Mouse (Mus musculus) cerebellum, postnatal 14 days (tissue): ENCODE data around the gene Zfp367.

ENCODE experiments used
- DNase-seq, 2 experiments: peaks; one replicate each; pipeline ENCODE4 v3.0.0; 2021; ENCODE audit warnings: mixed read lengths in 2 of 2

Gene Zfp367

DNA sequence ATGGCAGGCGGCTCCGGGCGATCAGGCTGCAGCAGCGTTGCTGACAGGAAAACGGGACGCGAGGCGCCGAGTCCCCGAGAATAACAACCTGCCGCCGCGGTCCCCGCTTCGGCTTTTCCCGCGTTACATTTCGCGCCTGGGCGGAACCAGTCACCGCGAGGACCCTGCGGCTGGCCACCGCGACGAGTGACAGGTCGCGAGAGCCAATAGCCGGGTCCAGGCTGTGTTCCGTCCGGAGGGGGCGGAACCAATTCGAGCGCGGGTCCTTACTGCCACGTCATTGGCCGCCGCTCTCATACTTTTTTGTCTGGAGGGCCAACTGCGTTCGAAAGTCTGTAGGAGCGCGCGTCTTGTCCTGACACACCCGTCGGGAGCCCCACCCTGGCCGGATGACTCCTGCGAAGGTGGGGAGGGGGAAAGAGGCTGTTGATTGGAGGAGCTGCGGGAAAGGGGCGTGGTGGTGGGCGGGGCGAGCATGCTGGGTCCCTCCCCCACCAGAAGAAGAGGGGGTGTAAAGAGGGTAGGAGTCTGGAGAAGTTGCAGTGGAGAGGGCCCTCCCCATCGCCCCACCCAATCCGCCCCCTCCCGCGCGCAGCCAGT lies at the start of gene Zfp367:
TSS of gene Zfp367 (minus strand) at position 120 of the 600 bp plus-strand sequence.
- DNase-seq: peak; percentile 96

DNA sequence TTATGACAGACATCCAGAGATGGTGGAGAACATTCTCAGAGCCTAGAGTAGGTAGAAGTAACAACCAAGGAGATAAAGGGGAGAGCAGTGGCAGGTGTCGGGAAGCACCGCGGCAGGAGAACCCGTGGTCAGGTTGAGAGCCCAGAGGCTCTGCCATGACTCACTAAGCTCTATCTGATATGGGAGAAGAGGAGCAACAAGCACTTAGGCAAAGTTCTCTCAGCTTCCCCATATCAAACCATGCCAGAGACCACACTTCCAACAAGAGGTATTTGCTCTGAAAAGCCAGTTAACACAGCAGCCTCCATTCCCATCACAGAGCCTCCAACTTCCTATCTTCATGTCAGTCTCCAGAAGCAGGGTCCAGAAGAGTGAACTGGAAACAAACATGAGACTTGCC lies 47.9 kb upstream of the Zfp367 start:
- no peak for DNase-seq

DNA sequence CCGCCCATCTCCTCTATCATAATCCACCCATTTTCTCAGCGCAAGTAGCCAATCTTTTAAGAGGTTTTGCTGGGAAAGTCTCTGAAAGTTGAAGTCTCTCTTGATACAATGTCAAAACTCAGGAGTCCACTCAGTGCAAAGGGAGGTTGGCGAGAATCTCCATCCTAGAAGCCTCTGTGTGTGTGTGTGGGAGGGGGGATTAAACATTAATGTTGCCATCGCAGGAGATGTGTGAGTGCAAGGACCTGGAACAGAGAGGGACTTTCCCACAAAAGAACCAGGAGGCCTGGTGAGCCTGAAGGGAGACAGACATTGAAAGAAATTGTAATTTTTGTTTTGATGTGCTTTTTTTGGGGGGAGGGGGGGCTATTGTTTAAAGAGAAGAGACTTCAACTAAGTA lies 45.3 kb upstream of the Zfp367 start:
- no peak for DNase-seq

DNA sequence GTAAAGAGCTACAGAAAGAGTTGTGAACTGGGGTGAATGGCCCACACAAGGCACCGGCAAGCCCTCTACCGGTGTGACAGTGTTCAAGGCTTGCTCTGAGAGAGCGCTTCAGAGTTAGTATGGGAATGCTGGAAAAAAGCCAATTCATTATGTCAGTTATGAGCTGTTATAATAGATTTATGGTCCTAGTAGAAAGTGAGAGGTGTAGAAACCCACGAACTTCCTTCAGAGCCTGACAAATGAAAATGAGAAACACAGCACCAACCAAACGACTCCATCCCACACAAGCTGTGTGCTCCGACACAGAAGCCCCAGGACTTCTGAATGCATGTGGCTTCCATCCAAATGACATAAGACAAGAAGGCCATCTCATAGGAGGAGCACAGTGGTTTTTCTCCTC lies 44.9 kb upstream of the Zfp367 start:
- no peak for DNase-seq

DNA sequence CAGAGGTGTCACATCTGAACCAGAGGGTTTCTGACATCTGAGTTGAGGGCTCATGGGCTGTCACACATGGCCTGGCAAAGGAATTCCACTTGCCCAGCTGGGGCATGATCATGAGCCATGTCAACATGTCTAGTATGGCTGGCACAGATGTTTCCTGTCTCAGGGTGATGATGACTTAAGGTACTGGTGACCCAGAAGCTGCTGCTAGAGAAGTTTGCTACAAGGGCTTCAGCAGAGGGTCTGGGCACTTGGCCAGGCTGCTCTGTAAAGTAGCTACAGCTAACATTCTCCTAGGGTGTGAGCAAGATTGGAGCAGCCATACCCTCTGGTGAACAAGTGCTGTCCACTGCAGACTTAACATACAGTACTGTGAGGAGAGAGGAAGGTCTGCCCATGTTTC lies 34.1 kb upstream of the Zfp367 start:
- no peak for DNase-seq

DNA sequence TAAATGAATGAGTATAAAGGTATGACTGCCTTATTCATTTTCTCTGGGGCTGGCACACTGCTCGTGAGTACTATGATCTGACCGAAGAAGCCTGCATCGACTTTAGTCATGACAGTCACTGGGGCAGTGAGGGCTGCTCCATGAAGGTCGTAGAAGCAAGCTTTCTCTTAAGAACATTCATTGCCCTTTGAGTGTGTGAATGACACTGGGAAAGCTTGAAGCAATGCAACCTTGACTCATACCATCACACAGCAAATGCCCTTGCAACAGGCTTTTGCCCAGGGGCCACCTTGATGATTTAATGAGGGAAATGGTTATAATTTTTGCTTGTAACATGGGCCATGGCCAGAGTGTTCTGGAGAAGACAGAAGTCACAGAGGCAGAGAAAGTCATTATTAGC lies 33.5 kb upstream of the Zfp367 start:
- no peak for DNase-seq

DNA sequence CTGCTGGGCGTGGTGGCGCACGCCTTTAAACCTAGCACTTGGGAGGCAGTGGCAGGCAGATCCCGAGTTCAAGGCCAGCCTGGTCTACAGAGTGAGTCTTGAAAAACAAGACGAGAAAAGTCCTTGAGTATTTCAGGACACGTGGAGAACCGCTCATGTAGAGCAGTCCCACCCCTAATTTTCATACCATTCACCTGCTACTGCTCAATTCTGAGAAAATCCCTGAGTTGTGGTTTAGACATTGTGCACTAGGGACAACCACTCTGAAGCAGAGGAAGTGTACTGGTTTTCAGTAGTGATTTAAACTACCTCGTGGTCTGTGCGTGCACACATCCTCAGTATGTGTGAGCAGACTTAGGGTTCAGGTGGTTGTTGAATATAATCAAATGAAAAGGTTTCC lies 32.6 kb upstream of the Zfp367 start:
- DNase-seq: no peak

DNA sequence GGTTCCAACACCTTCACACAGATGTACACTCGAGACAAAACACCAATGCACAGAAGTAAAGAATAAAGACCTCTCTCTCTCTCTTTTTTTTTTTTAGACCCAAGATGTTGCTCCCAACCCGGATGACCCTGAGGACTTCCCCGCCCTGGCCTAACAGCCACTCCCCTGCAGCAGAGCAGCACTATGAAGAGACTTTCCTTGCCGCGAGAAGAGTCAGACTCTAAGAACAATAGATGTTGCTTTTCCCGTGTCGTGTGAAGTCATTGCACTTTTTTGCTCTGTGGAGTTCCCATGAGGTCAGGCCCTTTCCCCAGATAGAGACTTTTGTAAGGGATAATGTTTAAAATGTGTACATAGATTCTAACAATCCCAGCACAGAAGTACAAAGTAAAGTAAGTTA lies 32.2 kb upstream of the Zfp367 start:
- DNase-seq: no peak

DNA sequence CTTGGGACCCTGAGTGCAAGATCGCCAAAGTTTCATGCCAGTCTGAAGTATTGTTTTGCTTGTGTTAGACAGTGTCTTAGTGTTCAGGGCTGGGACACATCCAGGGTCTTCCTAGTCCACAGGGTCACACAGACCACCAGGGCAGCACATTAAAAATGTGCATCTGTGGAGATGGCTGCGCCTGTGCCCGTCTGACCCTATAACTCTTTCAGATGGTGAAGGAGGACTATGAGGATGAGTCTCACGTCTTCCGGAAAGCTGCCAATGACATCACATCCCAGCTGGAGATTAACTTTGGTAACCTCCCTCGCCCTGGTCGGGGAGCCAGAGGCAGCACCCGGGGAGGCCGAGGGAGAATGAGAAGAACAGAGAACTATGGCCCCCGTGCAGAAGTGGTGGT lies 31.4 kb upstream of the Zfp367 start:
- DNase-seq: no peak

DNA sequence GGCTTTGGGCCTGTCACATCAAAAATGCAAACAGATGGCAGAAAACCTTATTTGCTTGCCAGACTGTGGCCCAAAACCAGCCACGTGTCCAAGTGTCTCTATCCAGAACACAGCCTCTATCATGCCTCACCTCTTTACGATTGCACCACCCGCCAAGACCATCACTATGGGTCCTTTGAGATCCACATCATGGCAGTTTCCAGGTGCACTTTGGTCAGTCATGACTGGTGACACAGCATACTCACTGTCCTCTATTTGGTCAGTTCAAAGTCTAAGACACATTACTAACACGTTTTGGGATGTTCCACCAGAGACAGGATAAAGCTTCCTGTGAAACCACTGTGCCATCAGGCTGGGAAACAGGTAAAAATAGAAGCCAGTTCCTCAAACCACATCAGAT lies 30.6 kb upstream of the Zfp367 start:
- DNase-seq: no peak

DNA sequence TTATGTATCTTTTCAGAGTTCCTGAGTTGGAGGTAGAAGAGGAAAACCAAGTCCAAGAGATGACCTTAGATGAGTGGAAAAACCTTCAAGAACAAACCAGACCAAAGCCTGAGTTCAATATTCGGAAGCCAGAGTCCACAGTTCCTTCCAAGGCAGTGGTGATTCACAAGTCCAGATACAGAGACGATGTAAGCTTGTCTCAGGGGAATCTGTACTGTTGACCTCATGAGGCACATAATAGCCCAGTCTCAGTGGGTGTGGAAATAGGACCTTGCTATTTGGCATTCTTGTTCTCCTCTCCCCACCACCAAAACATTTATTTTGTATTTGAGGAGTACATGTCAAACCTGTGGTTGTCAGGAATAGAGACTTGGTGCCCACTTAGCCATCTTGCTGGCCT lies 29.1 kb upstream of the Zfp367 start:
- DNase-seq: no peak

DNA sequence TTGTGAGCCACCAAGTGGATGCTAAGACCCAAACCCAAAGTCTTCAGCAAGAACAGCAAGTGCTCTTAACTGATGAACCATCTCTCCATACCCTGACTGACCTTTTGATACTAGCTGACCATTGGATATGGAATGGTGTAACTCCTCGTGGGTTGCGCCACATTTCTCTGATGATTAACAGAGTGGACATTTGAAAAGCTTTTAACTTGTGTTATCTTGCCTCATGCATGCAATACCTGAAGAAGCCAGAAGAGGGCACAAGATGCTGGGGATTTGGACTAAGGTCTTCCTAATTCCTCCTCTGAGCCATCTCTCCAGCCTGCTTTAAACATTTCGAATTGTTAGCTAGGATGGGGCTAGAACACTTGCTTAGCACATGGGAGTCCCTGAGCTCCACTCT lies 27.9 kb upstream of the Zfp367 start:
- DNase-seq: peak; percentile 68 to 81

DNA sequence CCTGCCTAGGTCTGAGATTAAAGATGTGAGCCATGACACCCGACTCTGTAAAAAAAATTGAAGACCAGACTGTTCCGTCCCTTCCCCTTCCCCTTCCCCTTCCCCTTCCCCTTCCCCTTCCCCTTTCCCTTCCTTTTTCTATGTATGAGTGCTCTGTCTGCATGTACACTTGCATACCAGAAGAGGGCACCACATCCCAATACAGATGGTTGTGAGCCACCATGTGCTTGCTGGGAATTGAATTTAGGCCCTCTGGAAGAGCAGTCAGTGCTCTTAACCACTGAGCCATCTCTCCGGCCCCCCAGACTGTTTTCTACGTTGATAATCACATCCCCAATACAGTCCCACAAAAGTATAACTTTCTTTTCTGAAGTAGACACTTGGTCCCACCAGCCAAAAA lies 27.3 kb upstream of the Zfp367 start:
- DNase-seq: no peak

DNA sequence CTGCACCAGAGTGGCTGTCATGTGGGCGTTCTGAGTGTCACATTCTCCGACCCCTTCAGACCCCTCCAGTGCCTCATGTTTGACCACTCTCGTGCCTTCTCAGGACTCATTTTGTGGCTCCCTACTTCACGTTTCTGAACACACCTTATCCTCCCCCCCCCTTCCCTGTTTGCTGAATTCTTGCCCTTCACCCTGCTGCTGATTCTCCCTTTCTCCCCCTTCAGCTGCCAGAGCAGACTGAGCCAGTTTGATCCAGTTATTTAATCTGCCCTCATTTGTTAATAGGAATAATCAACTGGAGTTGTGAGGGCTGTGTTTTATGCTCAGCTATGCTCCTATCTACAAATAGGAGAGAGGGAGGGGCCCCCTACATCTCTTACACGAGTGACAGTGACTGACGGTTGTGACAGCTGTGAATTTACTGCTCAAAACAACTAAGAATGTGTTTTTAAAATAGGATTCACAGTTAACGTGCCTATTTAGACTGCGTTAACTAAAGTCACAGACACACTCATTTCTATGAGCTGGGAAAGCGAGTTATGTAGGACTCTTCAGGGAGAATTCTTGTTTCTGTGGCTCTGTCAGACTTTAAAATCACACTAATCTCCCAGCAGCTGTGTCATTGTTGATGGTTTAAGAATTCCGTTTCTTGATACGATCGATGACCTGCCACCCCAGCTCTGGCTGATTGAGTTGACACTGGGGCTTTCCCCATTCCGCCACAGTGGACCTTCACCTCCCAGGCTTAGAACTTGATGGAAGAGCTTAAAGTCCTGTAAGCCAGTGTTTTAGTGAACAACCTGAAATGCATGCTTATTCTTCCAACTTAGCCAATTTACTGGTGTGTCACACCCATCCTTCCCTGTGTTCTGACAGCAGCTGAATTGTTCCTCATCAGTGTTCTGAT lies 26.0 kb upstream of the Zfp367 start:
- no peak for DNase-seq

DNA sequence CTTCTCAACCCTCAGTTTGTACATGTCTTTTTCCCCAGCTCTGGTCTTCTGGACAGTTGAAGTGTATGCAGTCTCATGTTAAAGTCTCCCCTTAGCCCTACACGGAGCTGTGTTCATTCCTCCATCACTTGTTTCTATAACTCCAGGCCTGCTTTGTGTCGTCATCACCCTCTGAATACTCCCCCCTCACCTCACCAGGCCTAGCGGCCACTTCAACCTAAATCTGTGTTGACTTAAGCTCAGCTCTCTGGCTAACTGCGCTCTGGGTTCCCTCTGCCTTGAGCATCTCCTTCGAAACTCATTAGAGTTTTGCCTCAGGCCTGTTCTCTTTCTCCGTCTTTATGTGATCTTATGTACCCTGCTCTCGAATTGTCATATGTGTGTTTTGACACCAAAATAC lies 25.0 kb upstream of the Zfp367 start:
- no peak for DNase-seq

DNA sequence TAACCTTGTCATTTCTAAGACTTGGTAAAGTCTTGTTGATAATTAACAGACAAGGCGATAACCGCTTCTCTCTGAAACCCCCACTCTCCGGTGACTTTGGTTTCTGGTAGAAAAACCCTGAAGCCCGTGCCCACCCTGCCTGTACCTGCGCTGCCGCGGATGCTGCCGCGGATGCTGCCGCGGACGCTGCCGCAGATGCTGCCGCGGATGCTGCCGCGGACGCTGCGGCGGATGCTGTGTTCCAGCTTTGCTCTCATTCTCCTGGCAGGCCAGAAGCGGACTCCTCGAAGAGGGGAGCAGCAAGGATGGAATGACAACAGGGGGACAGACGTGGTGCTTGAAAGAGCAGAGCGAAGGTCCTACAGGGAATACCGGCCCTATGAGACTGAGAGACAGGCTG lies 16.7 kb upstream of the Zfp367 start:
- DNase-seq: peak in 1 of 2 experiments; percentile 54

DNA sequence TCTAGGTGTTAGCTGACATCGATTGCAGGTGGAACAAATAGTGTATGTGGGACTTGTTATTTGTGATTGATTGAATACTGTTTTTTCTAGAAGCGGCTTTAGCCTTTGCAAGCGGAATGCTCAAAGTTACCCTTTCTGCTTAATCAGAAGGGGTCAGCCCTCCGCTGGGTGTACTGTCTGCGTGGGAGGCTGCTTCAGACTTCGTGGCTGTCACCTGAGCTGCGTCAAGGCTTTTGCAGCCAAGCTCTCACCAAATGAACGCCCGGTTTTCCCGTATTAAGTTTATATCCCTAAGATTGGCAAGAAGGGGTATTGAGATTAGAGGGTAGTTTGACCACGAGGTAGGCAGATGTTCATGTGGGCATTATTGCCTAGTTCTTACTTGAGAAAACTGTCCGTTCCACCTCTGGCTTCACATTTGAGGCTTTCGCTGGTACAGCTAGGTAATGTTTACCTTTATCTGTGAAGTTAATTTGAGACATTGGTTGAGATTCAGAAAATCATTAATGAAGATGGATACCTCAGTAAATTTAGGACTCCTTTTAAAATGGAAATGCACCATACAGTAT lies 10.2 kb upstream of the Zfp367 start:
- peak in 1 of 2 experiments; percentile 19 for DNase-seq

DNA sequence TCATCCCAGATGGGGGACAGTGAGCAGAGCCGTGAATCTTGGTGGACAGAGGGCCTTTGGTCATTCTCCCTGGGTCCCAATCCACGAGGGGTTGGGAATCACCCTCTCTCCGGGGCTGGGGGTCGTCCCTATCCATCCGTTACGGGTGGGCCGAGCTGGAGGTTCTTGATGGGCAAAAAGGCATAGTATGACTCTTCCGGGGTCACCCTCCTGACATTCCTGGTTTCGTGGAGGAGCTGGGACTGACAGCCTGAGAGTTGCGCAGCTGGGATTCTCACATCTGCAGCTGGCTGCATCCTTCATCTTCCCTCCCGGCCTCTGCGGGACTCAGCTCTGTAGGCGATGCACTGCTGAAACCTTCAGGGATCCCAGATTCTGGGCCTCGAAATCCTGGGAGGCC lies 9.6 kb upstream of the Zfp367 start:
- peak in 1 of 2 experiments; percentile 22 for DNase-seq

DNA sequence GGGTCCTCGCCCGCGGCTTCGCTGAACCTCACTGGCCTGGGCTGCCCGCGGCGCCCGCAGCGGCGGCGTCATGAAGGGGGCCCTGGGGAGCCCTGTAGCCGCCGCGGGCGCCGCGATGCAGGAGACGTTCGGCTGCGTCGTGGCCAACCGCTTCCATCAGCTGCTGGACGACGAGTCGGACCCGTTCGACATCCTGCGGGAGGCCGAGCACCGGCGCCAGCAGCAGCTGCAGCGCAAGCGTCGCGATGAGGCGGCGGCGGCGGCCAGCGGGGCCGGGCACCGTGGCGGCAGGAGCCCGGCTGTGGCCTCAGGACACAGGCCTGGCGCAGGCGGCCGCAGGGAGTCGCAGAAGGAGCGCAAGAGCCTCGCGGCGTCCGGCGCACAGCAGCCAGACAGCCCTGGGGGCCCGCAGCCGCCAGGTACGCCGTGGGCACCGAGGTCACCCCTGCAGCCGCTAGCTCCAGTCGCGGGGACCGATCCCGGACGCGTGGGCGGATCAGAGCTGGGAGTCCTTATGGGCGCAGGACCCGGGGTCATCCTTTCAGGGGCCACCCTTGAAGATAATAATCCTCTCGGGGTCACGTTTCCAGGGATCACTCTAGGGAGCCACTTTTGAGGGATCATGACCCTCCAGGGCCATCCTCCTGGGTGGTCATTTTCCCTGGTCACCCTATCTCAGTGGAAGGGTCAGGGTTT lies 9.1 kb upstream of the Zfp367 start:
- DNase-seq: no peak

DNA sequence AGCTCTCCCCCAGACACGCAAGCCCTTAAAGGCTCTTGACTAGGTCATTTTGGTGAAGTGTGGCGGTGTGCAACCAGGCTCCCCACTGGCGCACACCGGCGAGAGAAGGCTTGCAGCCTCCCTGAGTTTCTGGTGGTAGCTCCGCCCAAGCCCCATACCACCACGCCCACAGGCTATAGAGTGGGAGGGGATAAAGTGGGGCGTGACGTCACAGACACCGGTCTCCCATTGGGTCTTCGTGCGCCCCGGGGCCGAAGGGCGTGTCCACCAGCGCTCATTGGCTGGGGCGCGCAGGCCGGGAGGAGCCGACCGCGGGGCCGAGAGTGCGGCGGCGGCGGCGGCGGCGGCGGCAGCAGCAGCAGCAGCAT lies 8.5 kb upstream of the Zfp367 start, which contains the start of gene Habp4:
TSS of gene Habp4 (plus strand) at position 277 of the 368 bp plus-strand sequence.
- DNase-seq: peak; percentile 97 to 98

DNA sequence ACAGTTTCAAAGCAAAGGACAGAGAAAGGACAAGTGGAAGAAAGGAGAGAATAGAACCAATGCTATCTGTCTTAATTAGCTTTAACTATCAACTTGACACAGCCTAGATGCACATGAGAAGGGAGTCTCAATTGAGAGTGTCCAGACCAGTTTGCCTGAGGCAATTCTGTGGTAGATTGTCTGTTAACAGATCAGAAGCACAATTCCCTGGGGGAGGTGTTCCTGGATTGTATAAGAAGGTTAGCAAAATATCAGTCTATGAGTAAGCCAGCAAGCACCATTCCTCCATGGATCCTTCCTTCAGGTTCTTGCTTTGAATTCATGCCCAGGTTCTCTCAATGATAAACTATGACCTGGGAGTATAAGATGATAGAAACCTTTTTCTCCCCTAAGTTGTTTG lies 4.0 kb upstream of the Zfp367 start:
- DNase-seq: no peak

DNA sequence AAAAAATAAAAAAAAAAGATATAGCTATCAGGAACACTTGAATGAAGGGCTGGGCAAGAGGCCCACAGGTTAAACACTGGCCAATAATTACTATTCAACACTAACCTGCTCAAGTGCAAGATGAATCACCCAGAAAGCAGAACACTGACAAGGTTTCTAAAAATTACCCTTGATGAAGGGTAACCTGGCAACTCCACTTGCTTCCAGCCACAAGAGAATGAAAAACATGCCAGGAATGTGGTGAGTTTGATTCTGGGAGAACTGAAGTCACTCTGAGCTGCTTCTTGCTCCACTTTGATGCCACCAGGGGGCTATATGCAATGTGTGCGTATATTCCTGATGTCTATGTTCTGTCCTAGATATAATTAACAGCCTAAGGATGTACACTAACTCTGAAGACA lies 2.2 kb upstream of the Zfp367 start:
- no peak for DNase-seq

DNA sequence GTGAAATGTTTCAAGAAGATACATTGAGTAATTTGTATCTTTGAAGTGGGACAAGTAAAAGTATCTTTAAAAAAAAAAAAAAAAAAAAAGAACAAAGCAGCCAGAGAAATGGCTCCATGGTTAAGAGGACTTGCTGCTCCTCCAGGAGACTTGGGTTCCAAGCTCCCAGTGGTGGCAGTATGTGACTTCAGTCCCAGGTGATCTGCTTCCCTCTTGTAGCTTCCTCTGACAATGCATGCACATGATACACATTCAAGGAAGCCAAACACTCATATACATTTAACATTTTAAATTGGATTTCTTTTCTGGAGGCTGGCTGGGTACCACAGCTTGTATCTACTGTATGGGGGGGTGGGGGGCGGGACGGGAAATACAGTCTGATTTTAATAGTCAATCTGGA lies 1.6 kb upstream of the Zfp367 start:
- no peak for DNase-seq
